Mouse (Mus musculus) T-helper 1 cell (primary cell): ENCODE measurements at regions not wholly inside any gene's neighbourhood (a gene's known extent, or its start where the extent isn't known, plus 50 kb on each side); places are given as distances from the start of the nearest gene placed in this dataset.

ENCODE experiments used
- in situ Hi-C: fragments of 300-600 bp; cut with MboI, MseI; formaldehyde crosslinking; loops from one replicate; pipeline ENCODE4 v1.15.1; 2025; ENCODE audit warnings: high pct_unique_total_duplicates

GRCm38 (mm10) chr15:60762071-60762470, 91.5 kb downstream of the Fam84b start:
- in situ Hi-C loops: no loop called here

GRCm38 (mm10) chr15:60760015-60760437, 93.6 kb downstream of the Fam84b start:
- in situ Hi-C loops: no loop called here

- in situ Hi-C loops: no loop called here
Observed at GRCm38 (mm10) chr15:60754246-60754645, 99.3 kb downstream of the Fam84b start.

GRCm38 (mm10) chr15:60739598-60739997, 114.0 kb downstream of the Fam84b start:
- in situ Hi-C loops: no loop called here

GRCm38 (mm10) chr15:60738258-60738657, 115.3 kb downstream of the Fam84b start:
- in situ Hi-C loops: no loop called here

- in situ Hi-C loops: no loop called here
Observed at GRCm38 (mm10) chr15:60732416-60732815, 121.2 kb downstream of the Fam84b start.

- in situ Hi-C loops: no loop called here
Observed at GRCm38 (mm10) chr15:60728754-60729153, 124.8 kb downstream of the Fam84b start.

GRCm38 (mm10) chr15:60728337-60728736, 125.2 kb downstream of the Fam84b start:
- in situ Hi-C loops: no loop called here

GRCm38 (mm10) chr15:60719332-60719731, 134.2 kb downstream of the Fam84b start:
- in situ Hi-C loops: loop anchor here (25.0 kb wide), 2 partner anchors 1157 to 1393 kb away; no protein-coding TSS in a partner anchor

GRCm38 (mm10) chr15:60708678-60709077, 144.9 kb downstream of the Fam84b start:
- in situ Hi-C loops: loop anchor here (25.0 kb wide), 2 partner anchors 1146 to 1404 kb away; no protein-coding TSS in a partner anchor

- in situ Hi-C loops: loop anchor here (25.0 kb wide), 2 partner anchors 1144 to 1406 kb away; no protein-coding TSS in a partner anchor
Observed at GRCm38 (mm10) chr15:60706009-60706408, 147.6 kb downstream of the Fam84b start.

GRCm38 (mm10) chr15:60701273-60701672, 152.3 kb downstream of the Fam84b start:
- in situ Hi-C loops: loop anchor here (25.0 kb wide), 2 partner anchors 1139 to 1411 kb away; no protein-coding TSS in a partner anchor

- in situ Hi-C loops: no loop called here
Observed at GRCm38 (mm10) chr15:60694746-60695145, 158.8 kb downstream of the Fam84b start.

GRCm38 (mm10) chr15:60693751-60694500, 159.7 kb downstream of the Fam84b start:
- in situ Hi-C loops: no loop called here

GRCm38 (mm10) chr15:60692718-60693597, 160.6 kb downstream of the Fam84b start:
- in situ Hi-C loops: no loop called here

- in situ Hi-C loops: no loop called here
Observed at GRCm38 (mm10) chr15:60692149-60692548, 161.4 kb downstream of the Fam84b start.

- in situ Hi-C loops: no loop called here
Observed at GRCm38 (mm10) chr15:60677397-60677796, 176.2 kb downstream of the Fam84b start.

- in situ Hi-C loops: no loop called here
Observed at GRCm38 (mm10) chr15:60657572-60657971, 196.0 kb downstream of the Fam84b start.

GRCm38 (mm10) chr15:60655113-60655512, 198.5 kb downstream of the Fam84b start:
- in situ Hi-C loops: no loop called here

GRCm38 (mm10) chr15:60649252-60649651, 204.3 kb downstream of the Fam84b start:
- in situ Hi-C loops: no loop called here

GRCm38 (mm10) chr15:60641770-60642169, 211.8 kb downstream of the Fam84b start:
- in situ Hi-C loops: no loop called here

GRCm38 (mm10) chr15:60633457-60633850, 220.1 kb downstream of the Fam84b start:
- in situ Hi-C loops: no loop called here
